Mouse (Mus musculus) heart, postnatal 10 days (tissue): ENCODE measurements around the gene Lrrc4. TPM values are rescaled to one million over a fixed set of nuclear protein-coding genes. Genes with fewer than 3 reads are reported as not detected.

Experiments used
- DNase-seq, 2 experiments: peaks; one replicate each; pipeline ENCODE4 v3.0.0; 2021
- intact Hi-C: fragments of 180-260 bp; cut with DNase I; formaldehyde crosslinking; loops from one replicate; pipeline ENCODE4 v1.15.1; 2025
- total RNA-seq, 2 experiments: library from RNA; stranded (reverse); gene quantifications; 2 replicates each; pipeline ENCODE4 v1.2.3; 2021

The Lrrc4 gene
- total RNA-seq, 2 experiments from 2014 or later, result 0.42 to 0.43 TPM

DNA sequence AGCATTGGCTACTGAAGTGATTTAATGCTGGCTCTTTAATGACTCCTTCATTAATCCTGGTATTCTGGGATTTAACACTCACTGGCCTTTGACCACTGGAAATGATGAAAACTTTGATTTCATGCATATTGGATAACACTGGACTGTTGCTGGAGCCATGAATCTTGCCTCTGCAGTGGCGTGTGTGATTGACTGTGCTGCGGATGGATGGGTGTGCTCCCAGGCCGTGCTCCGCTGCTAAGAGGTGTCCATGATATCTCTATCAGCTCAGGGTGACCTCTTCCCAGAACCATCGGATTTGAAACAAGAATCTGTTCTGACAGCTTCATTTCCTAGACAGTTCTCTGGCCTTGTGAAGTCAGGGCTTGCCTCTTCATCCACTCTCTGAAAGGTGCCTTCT, 145.8 kb downstream of the Lrrc4 start:
- intact Hi-C loops, result no loop called here

DNA sequence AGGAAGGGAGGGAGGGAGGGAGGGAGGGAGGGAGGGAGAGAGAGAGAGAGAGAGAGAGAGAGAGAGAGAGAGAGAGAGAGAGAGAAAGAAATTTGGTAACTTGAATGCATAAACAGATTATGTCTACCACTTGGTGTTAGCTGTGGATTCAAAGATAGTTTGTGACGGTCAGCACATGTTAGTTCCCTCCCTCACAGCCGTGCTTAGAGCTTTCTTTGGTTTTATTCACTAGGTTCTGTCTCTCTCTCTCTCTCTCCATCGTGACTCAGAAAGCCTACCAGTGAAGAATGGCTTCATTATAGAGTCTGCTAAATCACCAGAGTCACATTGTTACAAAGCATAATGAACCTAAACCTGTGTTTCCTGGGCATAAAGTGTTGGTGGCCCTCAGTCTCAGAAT, 146.5 kb downstream of the Lrrc4 start:
- DNase-seq, result no peak
- intact Hi-C loops, result no loop called here

More for the DNA sequence above, 145.8 kb downstream of the Lrrc4 start:
- DNase-seq, result no peak

DNA sequence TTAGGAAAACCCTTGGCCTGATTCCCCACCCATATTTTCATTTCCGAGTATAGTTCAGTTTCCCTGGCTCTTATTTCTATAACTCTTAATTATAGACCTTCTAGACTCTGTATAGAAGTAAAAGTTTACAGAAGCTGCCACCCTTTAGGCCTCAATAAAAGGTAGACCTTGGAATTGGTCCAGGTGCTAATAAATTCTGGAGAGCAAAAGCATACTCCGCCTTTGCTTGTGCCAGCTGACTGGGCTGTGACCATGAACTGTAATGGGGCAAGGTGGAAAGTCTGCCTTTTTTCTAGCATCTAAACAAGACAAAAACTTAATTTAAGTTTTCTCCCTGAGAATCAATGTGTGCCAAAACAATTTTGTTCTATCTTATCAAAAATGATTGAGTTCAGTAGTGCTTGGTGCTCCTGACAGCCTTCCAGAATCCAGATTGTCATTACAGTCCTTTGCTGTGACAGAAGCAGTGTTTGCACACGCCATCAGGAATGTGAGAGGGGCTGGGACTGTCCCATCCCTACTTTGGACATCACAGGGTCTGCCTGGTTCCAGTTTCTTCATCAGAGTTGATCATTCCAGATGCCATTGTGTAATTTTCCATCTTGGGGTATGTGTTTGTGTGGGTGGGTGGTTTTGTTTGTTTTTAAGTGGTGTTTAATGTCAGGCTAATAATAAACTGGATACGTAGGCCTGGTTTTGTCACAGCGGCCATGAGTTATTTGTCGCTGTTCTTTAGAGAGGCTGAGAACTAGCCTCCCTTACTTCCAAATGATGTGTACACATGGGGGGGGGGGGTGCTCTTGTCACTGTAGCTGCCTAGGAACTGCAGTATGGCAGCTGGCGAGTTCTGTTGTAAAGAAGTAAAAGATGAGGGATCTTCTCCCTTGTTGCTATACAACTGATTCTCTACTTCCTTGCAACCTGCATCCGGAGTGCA, 149.8 kb downstream of the Lrrc4 start:
- intact Hi-C loops, result no loop called here
- peak in 1 of 2 experiments; percentile 9 for DNase-seq

DNA sequence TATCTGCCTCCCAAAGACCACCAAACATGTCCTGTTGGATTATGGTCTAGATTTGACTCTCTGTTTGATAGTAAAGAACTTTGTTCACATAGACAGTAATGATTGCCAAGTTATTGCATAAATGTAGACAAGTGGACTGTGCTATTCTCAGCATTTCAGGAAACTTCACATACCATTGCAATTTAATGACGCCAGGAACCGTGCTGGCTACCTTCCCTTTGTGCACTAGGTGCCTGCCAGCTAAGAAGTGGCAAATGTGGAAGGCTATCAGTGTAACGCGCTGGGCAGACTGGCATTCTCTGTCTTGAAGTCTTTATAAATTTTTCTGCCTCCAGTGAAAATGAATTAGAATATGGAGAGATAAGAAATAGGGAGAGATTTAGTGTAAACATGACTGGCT, 151.0 kb downstream of the Lrrc4 start:
- intact Hi-C loops, result no loop called here
- peak; percentile 52 to 59 for DNase-seq

DNA sequence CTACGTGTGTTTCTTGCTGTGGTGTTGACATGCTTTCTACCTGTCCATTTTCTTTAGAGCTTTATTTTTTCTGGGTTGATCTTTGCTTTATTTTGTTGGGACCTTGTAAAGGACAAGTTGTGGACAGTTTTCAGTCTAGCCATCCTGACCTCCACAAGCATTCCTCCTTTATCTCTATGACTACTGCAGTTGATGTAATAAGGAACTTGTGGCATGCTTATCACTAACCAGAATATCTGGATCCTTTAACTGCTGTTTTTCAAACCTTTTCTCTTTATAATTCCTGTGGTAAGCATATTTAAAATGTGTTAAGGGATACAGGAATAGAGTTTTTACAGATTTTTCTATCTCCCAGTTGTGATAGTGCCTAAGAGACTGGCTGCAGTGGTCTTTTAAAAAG, 152.7 kb downstream of the Lrrc4 start:
- intact Hi-C loops, result no loop called here
- DNase-seq, result no peak

DNA sequence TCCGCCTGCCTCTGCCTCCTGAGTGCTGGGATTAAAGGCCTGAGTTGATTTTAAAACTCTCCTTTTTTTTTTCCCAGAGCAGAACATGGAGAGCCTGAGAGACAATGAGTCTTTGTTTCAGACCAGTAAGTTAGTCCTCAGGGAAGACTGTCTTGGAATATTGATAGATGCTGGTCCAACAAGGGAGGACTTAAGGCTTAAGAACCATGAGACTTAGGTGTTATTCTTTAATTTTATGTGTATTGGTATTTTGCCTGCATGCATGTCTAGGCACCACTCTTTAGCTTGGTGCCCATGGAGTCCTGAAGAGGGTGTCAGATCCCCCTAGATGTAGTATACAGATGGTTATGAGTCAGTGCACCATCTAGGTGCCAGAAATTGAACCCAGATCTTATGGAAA, 156.9 kb downstream of the Lrrc4 start:
- intact Hi-C loops, result no loop called here
- DNase-seq, result no peak

DNA sequence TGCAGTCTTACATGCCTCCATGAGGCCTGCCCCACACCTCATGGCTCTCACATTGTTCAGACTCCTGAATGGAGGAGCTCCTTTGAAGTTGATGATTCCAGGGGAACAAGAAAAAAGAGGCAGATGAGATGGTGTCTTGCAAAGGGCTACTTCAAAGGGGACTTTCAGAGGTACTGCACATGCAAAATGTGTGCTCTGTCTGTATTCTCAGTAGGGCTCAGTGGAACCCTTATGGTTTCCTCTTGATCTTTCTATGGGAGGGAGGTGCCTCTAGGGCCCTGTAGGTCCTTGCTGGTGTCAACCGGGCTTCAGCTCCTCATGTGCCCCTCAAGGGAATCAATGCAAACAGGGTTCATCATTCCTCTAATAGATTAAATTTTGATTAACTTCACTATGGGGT, 159.2 kb downstream of the Lrrc4 start:
- intact Hi-C loops, result no loop called here
- DNase-seq, result no peak

DNA sequence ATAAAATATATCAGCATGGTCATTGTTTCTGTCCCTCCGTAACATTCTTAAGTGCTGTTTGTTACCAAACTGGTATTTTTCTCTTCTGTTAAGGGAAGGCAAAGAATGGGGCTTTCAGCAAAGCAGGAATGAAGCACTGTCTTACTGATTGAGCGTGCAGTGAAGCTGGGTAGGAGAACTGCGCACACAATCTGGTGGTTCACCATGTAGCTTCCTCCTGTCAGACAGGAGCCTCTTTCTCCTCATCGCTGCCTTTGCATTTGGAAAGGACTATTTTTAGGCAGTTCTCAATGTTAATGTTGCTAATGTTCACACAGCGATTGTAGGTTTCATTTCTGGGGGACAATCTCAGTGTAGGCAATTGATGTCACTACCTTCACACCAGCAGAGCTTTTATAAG, 162.3 kb downstream of the Lrrc4 start:
- intact Hi-C loops, result no loop called here
- DNase-seq, result no peak

DNA sequence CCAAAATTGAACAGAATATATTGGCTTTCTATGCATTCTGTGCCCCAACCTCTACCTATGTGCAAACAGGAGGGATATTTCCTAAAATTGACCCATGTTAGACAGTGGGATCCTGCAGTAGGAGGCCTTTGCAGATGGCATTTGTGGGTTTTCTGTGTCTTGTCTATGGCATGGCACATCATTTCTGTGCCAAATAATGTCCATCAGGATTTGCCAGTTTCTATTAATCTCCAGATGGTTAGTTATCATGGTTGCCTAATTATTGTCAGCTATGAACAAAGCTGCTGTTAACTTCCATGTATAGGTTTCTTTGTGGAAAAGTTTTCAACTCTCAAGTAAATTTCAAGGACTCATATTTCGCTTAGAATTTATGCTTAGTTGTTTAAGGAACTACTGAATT, 164.0 kb downstream of the Lrrc4 start:
- intact Hi-C loops, result no loop called here
- DNase-seq, result no peak

DNA sequence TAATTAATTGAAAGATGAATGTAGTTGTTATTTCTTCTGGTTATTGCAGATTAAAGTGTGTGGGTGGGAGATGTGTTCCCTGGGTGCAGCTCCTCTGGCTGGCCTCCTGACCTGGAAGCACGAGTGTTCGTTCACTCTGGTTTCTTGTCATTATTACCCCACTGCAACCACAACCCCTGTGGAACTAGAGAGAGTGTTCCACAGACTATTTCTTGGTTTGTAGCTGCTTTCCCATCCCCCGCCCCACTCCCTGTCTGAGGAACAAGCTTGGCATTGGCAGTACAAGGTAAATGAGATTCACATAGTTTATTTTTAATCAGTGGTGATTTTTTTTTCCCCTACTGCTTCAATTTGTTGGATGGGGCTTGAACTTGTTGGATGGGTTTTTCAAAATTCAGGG, 166.8 kb downstream of the Lrrc4 start:
- no peak for DNase-seq
- intact Hi-C loops, result no loop called here

DNA sequence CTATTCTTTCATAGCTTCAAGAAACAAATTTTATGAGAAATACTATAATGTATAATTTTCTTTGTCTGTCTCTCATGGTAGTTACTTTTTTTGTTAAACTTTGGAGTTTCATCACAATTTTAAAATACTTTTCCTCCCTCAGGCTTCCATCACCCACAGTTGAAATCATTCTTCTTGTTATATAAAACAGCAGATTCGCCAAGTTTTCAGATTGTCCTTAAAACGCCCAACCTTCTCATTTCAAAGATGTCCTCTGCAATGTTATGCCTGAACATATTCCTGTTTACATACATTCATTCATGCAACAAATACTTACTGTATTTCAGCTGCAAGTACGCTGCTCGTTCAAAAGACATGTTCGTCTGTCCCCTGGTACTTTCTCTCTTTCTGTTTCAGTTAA, 167.9 kb downstream of the Lrrc4 start:
- no peak for DNase-seq
- intact Hi-C loops, result no loop called here

DNA sequence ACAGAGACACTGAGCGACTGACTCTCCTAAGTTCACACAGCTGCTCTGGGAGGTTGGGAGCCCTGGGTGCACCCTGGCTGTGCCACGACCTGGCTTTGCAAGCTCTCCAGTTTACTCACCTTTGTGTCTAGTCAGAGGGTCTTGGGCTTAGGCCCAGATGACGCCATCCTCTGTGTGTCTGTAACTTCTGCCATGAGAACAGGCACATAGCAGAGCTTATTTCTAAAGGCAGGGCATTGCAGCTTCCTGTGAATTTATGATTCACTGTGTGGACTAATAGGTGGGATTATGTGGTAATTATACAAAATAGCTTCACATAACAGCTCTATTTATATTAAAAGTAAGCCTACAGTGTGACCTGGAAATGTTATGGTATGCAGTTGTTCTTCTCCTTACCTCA, 168.5 kb downstream of the Lrrc4 start:
- no peak for DNase-seq
- intact Hi-C loops, result no loop called here

DNA sequence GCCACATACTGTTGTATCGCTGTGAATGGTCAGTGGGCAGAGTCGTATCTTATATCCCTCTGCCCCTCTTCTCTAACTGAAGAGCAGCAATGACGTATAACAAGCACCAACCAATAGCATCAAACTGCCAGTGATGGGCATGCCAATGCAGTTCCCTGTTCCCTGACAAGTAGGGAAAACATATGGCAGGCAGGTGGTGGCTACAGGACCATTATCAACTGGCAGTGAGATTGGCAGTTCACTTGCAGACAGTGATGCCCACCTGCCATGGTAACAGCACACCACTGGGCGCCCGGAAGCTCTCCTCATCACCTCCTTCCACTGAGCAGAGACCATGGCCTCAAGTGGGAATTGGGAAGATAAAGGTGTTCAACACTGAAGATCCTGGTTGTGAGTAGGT, 175.0 kb downstream of the Lrrc4 start:
- intact Hi-C loops, result no loop called here
- no peak for DNase-seq

DNA sequence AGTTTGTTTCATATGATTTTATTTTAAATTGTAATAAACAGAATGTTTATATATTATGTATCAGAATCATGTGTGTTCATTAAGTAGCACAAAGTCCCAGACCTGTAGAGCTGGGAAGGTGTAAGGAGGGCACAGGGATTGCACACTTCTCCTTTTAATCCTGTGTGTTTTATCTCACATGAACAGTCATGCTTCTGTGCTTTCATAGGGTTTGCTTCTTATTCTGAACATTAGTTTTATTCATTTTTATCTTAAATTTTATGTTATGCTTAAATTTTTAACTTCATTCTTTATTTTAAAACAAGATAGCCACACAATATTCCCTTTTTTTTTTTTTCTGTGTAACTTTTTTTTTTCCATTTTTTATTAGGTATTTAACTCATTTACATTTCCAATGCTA, 186.3 kb downstream of the Lrrc4 start:
- DNase-seq, result no peak
- intact Hi-C loops, result no loop called here

DNA sequence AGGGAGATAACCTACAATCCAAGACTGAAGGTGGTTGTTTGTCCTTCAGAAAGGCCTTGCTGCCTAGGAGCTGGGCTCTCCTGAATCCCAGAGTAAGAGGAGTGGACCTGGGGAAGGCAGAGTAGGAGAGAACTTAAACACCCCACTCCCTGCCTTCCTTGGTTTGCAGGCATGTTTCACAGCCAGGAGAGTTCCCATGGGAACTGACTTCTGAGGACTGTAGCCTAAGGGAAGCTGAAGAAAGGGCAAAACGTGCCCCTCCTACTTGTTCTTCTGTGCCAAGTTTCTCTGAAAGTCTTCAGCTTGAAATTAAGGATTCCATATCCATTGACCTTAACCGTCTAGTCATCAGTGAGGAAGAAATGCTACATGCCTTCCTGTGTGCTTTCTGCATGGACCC, 188.6 kb downstream of the Lrrc4 start:
- intact Hi-C loops, result no loop called here
- no peak for DNase-seq

DNA sequence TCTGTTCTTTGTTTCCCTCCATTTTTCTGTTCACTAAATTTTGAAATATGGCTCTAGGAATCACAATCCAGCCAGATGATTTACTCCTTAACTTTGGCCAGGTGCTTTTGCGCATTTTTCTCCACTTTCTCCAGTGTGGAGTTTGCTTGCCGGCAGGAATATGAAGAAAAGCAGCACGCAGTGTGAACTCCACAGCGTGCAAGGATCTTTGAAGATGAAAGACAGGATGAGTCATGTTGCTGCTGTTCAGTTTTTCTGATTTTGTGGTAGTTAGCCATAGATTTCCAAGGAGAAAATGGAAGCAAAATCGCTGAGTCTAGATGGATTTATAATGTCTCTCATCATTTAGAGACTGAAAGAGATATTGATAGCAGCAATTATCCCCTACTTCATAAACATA, 191.5 kb downstream of the Lrrc4 start:
- no peak for DNase-seq
- intact Hi-C loops, result no loop called here

DNA sequence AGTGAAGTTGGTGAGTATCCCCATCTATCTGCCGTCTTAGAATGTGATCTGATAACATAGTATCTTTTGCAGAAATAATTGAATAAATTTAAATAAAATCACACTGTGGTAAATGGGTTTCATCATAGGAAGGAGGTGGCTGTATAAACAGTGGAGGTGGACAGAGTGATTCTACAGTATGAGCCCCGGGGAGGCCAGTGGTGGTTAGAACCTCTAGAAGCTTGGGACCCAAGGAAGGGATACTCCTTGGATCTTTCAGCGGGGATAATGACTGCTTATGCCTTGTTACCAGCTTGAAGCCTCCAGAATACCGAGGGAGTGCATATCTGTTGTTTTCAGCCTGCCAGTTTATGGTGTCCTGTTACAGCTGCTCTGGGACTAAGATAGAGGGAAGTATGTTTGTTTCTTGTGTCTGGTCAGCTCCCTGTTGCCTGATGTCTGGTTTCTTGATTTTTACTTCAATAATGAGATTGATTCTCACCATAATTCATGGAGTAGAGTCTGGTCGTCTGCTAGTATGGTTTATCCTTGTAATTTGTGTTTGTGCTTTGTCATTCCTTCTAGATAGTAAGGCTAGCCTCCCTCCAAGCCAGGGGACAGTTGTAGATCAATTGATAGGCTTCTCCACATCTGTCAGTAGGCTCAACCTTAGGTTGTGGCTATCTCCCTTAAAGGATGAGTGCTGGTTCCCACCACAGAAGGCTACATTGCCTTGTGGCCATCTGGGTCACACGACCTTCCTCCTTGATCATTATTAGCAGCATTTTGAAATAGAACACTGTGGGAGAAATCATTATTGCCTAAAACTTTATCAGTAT, 195.8 kb downstream of the Lrrc4 start:
- intact Hi-C loops, result no loop called here

DNA sequence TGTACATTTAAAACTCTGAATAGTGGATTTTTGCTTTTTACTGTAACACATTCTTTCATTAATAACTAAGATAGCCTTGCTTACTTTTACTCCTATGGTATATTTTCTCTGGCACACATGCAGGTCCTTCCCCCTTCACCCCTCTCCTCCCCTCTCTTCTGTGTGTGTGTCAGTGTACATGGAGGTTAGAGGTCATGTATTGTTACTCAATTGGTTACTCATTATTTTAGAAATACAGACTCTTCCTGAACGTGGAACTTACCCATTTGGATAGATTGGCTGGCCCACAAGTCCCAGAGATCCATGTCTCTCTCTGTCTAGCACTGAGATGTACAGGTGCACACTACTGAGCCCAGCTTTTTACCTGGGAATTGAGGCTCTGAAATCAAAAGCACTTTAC, 196.5 kb downstream of the Lrrc4 start:
- intact Hi-C loops, result no loop called here
- no peak for DNase-seq

More for the DNA sequence above, 195.8 kb downstream of the Lrrc4 start:
- DNase-seq, result no peak

DNA sequence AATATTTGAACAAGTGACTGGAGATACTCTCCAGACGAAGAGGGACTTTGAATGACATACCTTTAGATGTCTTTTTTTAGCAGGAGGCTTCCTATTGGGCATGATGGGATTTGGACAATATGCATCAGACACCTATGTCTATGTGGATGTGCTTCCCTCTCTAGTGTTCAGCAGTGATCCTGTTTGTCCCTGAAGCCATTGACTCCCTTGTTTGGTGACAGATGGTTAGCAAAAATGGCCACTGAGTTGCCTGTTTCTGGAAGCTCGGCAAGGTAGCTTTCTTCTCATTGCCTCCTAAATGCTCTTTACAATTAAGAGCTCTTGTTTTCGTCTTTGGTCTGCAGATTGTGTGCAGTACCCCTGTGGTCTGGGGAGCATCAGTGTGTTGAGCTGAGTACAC, 197.9 kb downstream of the Lrrc4 start:
- intact Hi-C loops, result no loop called here
- DNase-seq, result no peak

DNA sequence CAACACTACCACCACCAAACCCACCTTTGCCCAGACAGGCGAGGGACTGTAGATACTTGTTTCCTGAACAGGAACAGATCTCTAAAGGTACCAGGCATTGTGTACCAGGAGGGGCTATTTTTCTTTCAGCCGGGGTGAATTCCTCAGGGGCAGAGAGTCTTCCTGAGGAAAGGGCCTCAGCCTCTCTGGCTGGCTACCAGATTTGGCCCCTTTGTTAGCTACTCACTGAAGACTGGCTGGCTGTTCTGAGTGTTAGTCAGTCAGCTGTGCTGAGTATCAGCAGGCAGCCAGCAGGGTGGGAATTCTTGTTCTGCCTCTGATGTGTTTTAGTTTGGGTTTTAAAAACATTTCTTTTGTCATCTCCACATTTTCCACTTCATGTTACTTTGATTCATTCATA, 198.4 kb downstream of the Lrrc4 start:
- no peak for DNase-seq
- intact Hi-C loops, result no loop called here

DNA sequence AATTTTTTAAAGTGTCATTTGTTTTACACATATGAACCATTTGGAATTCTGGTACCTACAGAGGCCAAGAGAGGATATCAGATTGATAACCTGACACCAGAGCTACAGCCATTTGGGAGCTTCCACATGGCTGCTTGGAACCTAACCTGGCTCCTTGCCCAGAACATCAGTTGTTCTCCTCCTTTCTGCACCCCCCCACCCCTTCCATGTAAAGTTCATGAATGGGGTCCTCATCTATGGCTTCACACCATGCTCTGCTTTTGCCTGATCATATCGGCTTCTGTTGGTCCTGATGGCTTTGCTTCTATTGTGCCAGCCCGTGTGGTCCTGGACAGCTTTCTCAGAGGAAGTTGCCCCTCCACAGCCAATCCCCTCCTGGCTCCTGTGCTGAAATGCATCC, 200.6 kb downstream of the Lrrc4 start:
- no peak for DNase-seq
- intact Hi-C loops, result no loop called here

DNA sequence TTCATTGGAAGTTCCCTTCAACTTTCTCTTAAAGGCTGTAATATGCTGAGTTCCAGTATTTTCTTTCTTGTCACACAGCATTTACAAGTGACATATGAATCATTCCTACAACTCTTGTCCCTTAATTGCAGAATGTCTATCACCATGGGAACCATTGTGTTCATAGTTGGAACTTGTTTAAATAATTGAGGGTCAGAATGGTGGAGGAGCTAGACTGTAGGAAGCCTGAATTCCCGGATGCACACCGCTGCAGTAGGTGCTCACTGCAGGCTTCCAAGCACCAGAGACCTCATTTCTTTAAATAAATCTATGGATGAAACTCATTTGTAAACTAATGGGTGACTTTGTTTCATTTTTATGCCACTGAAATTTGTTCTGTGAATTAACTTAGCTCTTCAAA, 201.7 kb downstream of the Lrrc4 start:
- DNase-seq, result no peak
- intact Hi-C loops, result no loop called here
